Mouse (Mus musculus): ENCODE measurements around the gene Kif17. TPM values are rescaled to one million over a fixed set of nuclear protein-coding genes. Genes with fewer than 3 reads are reported as not detected.
A peak's percentile ranks its signal among the peaks of the same experiment; 100 is the strongest.

Kif17 gene
- polyA plus RNA-seq (2012; ENCODE audit: insufficient read depth, low replicate concordance), result 1.4 and 1.7 TPM in 2 replicates

DNA sequence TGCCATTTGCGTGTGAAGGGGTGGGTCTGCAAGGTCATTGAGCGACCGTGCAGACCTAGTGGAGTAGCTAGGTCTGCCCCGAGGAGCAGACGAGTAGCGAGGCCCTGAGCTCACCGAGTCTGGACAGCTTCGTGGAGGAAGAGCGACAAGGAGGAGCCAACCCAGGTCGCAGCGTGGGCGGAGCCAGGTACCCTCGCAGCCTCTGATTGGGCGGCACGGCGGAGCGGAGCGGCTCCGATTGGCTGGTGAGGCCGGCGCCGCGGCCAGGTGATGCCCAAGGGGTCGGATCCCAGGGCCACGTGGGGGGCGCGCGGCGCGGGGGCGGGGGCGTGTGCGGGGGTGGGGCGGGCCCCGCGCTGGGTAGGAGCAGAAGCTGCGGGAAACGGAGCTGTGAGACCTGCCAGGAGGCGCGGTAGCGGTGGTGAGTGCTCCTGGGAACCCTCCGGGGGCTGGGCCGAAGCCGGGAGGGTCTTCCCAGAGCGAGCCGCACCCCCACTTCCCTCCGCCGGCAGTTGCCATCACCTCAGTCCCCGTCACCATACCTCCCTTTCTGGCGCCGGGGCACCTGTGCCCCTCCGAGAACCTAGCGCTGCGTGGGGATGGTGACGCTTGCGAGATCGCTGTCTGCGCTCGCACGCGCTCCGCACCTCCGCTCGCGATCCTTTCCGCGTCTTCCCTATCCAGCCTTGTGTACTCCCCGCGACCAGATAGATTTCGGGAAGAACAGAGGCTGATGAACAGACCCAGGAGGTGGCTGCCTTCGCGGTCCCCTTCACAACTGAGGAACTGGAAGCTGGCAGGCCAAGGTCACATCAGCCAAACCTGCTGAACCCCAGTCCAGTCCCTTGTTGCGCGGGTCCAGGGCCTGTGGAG lies at the start of gene Kif17, which contains the start of gene Sh2d5:
Kif17 (plus strand) TSS at position 348 of the 873 bp plus-strand sequence.
Sh2d5 (plus strand) TSS at position 316 of the 873 bp plus-strand sequence.
- H3K9me3 ChIP-seq, result no peaks in the 10 kb centered on the region
- H3K27me3 ChIP-seq (replicated peaks), result peaks cover 42% of the 10 kb centered on the region
- H3K36me3 ChIP-seq (replicated peaks; ENCODE audit: low read length), result peaks cover 64% of the 10 kb centered on the region

DNA sequence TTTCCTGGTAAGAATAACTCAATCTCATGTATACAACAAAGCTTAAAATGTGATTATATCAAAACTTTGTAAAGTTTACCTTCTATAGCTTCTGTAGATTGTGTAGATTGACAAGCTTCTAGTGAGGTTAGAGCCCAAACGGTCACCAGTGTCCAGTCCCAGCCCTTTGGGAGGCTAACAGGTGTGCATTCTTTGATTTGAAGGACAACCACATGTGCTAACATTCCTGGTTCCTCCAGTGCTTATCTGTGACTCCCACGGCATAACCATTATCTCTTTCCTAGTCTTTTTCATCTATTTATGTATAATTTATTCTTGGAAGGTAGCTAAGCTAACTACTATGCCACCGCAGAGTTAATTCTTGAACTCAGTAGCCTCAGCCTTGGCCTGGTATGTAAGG lies 49.5 kb upstream of the Kif17 start:
- no peak overlapping the region for H3K4me3 ChIP-seq (replicated peaks)
- no peaks in the 10 kb centered on the region for H3K9me3 ChIP-seq
- no peaks in the 10 kb centered on the region for H3K27me3 ChIP-seq (replicated peaks)
- peaks cover 4% of the 10 kb centered on the region; the same call in 1 of the 2 replicates for H3K4me1 ChIP-seq
- TF ChIP-seq GATA1 (IDR thresholded peaks at IDR 0.05; ENCODE audit: borderline replicate concordance, low read length), result no peak
- TF ChIP-seq FLI1 (IDR thresholded peaks at IDR 0.05; ENCODE audit: low read length), result no peak
- H3K36me3 ChIP-seq (replicated peaks; ENCODE audit: low read length), result peaks cover 97% of the 10 kb centered on the region

More for the DNA sequence above, at the start of gene Kif17, which contains the start of gene Sh2d5:
- H3K4me3 ChIP-seq (replicated peaks), result peak within 1 kb of the TSS; percentile 93
- TF ChIP-seq FLI1 (IDR thresholded peaks at IDR 0.05; ENCODE audit: low read length) (no peak), GATA1 (IDR thresholded peaks at IDR 0.05; ENCODE audit: borderline replicate concordance, low read length) (no peak)
- H3K4me1 ChIP-seq, result peaks cover 73% of the 10 kb centered on the region

- no peaks in the 10 kb centered on the region for H3K9me3 ChIP-seq
- TF ChIP-seq GATA1 (IDR thresholded peaks at IDR 0.05; ENCODE audit: borderline replicate concordance, low read length) (no peak), FLI1 (IDR thresholded peaks at IDR 0.05; ENCODE audit: low read length) (no peak)
- H3K36me3 ChIP-seq (replicated peaks; ENCODE audit: low read length), result peaks cover 95% of the 10 kb centered on the region
These were observed 48.5 kb upstream of the Kif17 start for GRCm38 (mm10) chr4:138201696-138202095.

DNA sequence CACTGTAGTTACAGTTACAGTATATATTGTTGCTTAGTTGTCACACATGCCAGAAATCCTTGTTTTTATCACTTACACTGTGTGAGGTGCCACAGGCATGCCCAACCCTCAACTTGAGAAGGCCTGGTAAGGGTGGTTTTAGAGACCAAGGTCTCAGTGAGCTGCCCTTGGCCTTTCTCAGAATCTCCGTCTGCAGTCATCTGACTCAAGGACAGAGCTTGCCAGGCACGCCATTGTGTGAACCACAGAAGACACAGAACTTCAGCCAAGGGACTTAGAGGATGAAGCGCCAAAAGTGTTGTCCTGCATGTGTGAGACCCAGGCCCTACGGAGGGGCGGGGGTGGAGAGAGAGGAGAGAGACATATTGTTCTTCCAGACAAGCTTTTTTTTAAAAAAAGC lies 40.1 kb upstream of the Kif17 start:
- Histone ChIP-seq H3K36me3 (replicated peaks; ENCODE audit: low read length) (peaks cover 52% of the 10 kb centered on the region), H3K9me3 (no peaks in the 10 kb centered on the region), H3K4me1 (peaks cover 45% of the 10 kb centered on the region), H3K27me3 (replicated peaks) (no peaks in the 10 kb centered on the region), H3K4me3 (replicated peaks) (no peak overlapping the region)
- TF ChIP-seq FLI1 (IDR thresholded peaks at IDR 0.05; ENCODE audit: low read length) (no peak), GATA1 (IDR thresholded peaks at IDR 0.05; ENCODE audit: borderline replicate concordance, low read length) (no peak)

More at GRCm38 (mm10) chr4:138201696-138202095, 48.5 kb upstream of the Kif17 start:
- no peaks in the 10 kb centered on the region for H3K27me3 ChIP-seq (replicated peaks)
- H3K4me1 ChIP-seq, result 0 out of 2 replicates have a peak, but pooled peaks cover 3% of the 10 kb centered on the region
- H3K4me3 ChIP-seq (replicated peaks), result no peak overlapping the region

DNA sequence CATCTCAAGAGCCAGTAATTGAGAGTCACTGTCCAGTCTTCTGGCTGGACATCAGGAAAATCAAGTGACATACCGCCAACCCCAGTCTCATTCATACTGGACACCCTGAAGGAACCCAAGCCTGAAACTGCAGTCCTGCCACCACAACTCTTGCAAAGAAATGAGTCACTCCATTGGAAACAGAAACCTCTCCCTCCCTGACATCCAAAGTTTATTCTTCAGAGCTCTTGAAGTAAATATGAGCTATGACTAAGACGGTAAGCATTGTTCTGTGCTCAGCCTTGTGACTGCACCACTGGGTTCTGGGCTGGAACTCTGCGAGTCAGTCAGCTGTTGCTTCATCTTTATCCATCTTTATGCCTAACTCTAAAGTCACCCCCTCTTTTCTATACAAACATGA lies 36.4 kb upstream of the Kif17 start:
- Histone ChIP-seq H3K9me3 (no peaks in the 10 kb centered on the region), H3K4me1 (peaks cover 65% of the 10 kb centered on the region), H3K4me3 (replicated peaks) (peak overlapping the region; percentile 47), H3K36me3 (replicated peaks; ENCODE audit: low read length) (peaks cover 24% of the 10 kb centered on the region), H3K27me3 (replicated peaks) (no peaks in the 10 kb centered on the region)
- no peak for TF ChIP-seq FLI1 (IDR thresholded peaks at IDR 0.05; ENCODE audit: low read length)
- TF ChIP-seq GATA1 (IDR thresholded peaks at IDR 0.05; ENCODE audit: borderline replicate concordance, low read length), result no peak

DNA sequence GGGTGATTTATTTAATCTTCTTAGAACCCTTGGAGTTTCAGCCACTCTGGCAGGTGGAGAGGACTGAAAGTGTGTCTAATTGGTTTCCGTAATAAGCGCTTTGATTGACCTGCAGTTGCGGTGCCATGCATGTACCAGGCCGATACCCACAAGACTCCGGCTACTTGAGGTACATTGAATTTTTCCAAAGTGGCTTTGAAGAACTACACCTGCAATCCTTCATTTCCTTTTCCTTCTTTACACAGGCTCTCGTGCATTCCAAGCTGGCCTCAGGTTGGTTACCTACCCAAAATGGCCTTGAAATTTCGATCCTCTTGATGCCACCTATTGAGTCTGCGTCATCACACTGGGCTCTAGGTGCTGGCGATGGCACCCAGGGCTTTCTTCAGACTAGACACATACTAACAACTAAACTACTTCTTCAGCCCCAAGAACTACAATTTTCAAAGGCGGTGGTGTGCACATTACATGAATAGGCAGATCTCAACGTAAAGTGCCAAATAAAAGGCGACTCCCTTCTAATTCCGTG lies 34.5 kb upstream of the Kif17 start:
- Histone ChIP-seq H3K27me3 (replicated peaks) (no peaks in the 10 kb centered on the region), H3K4me1 (peaks cover 71% of the 10 kb centered on the region), H3K9me3 (no peaks in the 10 kb centered on the region), H3K36me3 (replicated peaks; ENCODE audit: low read length) (peaks cover 22% of the 10 kb centered on the region), H3K4me3 (replicated peaks) (peak overlapping the region; percentile 99)
- TF ChIP-seq FLI1 (IDR thresholded peaks at IDR 0.05; ENCODE audit: low read length), result no peak
- TF ChIP-seq GATA1 (IDR thresholded peaks at IDR 0.05; ENCODE audit: borderline replicate concordance, low read length), result no peak

- no peaks in the 10 kb centered on the region for H3K9me3 ChIP-seq
- H3K4me3 ChIP-seq (replicated peaks), result peak within 1 kb of the TSS; percentile 99
- no peaks in the 10 kb centered on the region for H3K27me3 ChIP-seq (replicated peaks)
- peaks cover 73% of the 10 kb centered on the region for H3K4me1 ChIP-seq
- TF ChIP-seq GATA1 (IDR thresholded peaks at IDR 0.05; ENCODE audit: borderline replicate concordance, low read length) (no peak), FLI1 (IDR thresholded peaks at IDR 0.05; ENCODE audit: low read length) (no peak)
- peaks cover 26% of the 10 kb centered on the region for H3K36me3 ChIP-seq (replicated peaks; ENCODE audit: low read length)
These were observed 33.9 kb upstream of the Kif17 start, which contains the start of gene Hp1bp3 for GRCm38 (mm10) chr4:138216200-138216890. Hp1bp3 (plus strand) TSS chr4:138216296.

DNA sequence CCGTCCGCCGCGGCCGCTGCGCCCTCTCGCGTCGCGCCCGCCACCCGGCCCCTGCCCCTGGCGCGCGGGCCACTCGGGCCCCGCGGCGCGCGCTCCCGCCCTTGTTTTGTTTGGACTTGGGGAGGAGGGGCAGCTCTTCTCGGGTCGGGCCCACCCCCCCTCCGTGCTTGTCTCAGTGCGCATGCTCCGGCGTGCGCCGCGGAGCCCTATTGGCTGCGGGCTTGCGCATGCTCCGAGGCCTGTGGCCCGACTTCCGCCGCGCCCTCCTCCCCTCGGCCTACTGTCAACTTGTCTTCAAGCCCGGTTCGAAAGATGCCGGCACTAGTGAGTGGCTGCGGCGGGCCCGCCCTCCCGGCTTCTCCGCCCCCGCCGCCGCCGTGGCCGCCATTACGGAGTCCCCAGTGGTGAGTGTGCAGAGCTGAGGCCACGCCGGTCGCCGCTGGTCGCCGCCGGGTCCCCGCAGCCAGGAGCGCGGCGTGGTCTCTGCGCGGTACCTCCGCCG lies 33.3 kb upstream of the Kif17 start:
- Histone ChIP-seq H3K4me3 (replicated peaks) (peak overlapping the region; percentile 99), H3K4me1 (peaks cover 78% of the 10 kb centered on the region), H3K9me3 (no peaks in the 10 kb centered on the region), H3K27me3 (replicated peaks) (no peaks in the 10 kb centered on the region), H3K36me3 (replicated peaks; ENCODE audit: low read length) (peaks cover 32% of the 10 kb centered on the region)
- TF ChIP-seq FLI1 (IDR thresholded peaks at IDR 0.05; ENCODE audit: low read length), result no peak

DNA sequence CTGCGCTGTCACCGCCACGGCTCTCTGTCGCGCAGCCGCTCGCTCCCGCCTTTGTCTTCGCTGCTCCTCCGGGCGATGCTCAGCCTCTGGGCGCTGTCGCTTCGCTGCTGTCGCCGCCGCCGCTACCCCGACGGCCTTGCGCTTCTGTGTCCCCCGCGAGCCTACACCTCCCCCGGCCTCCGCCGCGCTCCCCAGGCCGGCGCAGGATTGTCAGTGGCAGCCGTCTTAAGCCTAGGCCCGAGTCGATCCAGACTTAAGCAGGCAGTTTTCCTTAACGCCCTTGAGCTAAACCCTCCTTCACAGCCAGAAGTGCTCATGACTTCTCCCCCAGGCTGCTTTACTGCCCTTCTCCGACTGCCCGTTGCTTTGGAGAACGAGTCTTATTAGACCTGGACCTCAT lies 32.8 kb upstream of the Kif17 start:
- TF ChIP-seq FLI1 (IDR thresholded peaks at IDR 0.05; ENCODE audit: low read length) (no peak), GATA1 (IDR thresholded peaks at IDR 0.05; ENCODE audit: borderline replicate concordance, low read length) (no peak)
- peaks cover 37% of the 10 kb centered on the region for H3K36me3 ChIP-seq (replicated peaks; ENCODE audit: low read length)
- H3K4me3 ChIP-seq (replicated peaks), result peak overlapping the region; percentile 99
- no peaks in the 10 kb centered on the region for H3K9me3 ChIP-seq
- H3K27me3 ChIP-seq (replicated peaks), result no peaks in the 10 kb centered on the region
- H3K4me1 ChIP-seq, result peaks cover 79% of the 10 kb centered on the region

Measured in megakaryocyte, embryonic 14.5 days (primary cell).